Mouse (Mus musculus): ENCODE results near the gene Pla2g15. TPM values are rescaled to one million over a fixed set of nuclear protein-coding genes. Genes with fewer than 3 reads are reported as not detected.

Pla2g15 gene
- total RNA-seq, 2 experiments from 2014 or later: 20.7 to 21.8 TPM

DNA sequence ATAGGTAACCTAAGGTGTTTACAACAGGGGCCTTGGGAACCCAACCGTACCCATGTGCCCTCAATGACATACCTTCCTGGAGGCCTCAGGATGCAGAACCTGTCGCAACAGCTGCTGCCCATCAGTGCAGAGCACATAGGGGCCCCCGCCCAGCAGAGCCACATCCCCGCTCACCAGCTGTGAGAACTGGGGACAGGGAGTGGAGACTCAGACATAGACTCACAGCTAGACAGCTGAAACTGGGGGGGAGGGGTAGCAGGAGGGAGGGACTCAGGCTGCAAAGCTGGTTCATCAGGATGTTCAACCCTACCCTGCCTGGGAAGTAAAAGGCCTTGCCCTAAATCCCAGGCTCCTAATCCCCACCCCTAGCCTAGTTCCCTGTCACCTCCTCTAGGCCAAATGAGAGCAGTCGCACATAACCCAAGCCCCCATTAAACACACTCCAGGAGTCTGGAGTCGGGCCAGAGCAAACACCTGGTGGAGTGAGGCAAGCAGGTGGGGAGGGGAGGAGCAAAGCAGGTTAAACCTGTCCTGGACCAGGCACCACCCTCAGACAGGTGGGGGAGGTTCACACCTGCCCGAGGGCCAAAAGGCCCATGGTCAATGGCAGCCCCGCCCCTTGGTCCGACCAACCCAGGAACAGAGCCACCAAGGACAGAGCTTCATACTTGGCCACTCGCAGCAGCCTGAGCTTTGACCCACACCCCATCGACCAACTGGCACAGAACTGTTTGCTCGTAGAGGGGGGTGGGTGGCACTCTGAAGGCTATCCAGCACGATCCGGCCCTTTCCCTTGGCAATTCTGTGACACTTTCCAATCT is 15.2 kb upstream of the Pla2g15 start:
- intact Hi-C loops (cut with DNase I): no loop called here
- DNase-seq: no peak

DNA sequence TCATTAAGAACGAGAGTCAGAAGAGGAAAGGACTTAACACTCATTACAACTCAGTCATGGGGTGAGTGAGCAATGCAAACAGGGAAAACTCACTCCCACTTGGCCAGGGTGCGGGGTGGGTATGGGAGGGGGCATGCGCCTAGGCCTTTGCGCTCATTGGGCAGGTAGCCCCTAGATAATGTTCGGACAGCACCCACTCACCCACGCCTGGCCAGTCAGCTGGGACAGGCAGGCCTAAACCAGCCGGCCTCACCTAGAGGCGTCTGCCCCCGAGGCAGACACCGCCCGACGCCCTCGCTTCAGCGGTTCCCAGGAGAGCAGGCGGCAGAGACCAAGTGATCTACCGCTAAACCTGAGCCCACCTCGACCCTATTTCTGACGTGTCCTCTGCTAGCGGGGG is 14.5 kb upstream of the Pla2g15 start:
- intact Hi-C loops (cut with DNase I): no loop called here
- no peak for DNase-seq

DNA sequence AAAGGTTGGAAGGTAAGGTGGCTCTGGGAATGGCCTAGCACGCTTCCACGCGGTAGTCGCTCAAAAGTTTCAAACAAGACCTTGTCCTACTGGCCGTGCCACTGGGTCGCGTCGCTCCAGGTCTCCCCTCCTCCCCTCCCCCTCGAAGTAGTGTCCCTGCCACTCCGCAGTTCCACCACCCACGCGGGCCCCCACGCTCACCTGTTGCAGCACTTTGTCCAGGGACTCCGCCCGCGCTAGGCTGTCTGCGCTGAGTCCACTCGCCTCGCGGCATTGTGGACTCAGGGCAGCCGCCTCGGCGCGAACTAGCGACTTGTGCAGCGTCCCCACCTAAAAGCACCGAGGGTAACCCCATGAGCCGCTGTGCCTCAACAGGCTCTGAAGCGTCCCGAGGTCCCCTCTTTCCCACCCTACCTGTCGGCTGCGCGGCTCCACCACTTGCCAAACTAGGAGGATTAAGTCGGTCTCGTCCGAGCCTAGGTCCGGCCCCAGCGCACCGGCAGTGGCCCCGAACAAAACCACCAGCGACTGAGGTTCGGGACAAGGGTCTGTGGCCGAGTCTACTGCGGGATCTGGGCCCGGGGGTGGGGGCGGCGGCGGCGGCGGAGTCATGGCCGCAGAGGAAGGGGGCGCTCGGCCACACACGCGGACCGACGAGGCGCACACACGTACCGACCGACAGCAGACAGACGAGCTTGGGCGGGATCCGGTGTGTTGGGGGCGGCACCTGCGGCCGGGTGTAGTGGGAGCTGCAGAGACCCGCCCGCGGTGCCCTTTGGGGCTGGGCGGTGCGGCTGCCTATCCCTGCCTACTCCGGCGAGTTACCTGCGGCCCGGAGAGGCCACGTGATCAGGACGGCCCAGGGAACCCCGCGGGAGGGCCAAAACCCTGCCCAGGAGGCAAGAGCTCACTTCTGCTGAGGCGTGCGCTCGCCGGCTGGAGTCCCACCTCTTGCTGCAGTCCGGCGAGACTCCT is 13.8 kb upstream of the Pla2g15 start, which contains the start of gene Esrp2:
Gene Esrp2, minus strand, starts transcription at position 819 of the 975 bp plus-strand sequence.
- no peak for DNase-seq
- intact Hi-C loops (cut with DNase I): no loop called here

DNA sequence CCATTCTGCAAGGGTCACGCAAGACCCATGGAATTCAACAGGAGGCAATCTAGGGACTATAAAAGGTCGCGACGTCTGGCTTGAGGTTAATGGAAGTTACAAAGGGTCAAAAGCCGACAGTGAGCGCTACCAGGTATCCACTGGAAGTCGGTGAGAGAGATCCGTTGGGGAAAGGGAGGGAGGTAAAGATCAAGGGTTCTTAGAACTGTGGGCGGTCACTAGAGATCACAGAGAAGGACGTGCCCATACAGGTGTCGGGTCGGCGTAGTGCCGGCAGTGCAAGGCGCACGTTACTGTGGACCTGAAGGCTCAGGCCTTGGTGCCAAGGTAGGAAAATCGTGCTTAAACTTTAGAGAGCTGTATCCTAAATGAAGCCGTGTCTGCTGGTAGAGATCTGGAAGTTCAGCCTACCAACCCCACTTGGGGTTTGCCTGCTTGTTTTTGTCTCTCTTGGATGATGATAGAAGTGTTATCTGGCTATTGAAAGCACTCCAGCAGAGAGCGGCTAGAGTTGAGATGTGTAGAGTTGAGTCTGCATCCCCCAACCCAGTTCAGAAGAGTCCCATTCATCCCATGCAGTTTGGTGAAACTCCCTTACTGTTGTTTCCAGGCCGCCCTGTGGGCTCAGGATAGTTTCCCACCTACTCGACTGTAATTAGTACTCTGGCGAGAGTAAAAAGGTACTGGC is 12.8 kb upstream of the Pla2g15 start:
- intact Hi-C loops (cut with DNase I): no loop called here
- DNase-seq: no peak

DNA sequence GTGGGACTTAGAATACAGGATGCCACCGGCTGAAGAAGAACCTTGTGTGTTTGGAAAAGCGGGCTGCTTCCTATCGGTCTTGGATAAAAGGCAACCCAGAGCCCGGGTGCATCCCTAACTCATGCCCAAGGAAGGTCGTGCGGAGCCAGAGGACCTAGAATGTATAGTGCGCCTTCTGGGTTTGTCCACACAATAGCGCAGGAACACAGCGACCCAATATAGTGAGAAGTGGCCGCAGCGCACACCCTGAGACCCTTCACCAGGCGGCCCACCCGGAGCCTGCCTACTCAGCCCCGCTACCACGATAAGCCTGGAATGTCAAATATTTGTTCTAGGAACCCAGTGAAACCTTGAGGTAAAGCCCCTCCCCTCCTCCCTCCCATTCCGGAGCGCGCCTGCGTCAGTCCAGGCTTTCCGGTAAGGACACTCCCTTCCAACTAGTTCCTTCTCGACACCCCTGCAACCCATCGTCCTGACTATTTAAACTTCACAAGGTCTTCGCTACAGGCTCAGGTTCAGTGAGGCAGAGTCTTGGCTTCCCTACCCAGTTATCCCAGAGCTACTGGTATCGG is 12.2 kb upstream of the Pla2g15 start:
- intact Hi-C loops (cut with DNase I): no loop called here
- DNase-seq: no peak

DNA sequence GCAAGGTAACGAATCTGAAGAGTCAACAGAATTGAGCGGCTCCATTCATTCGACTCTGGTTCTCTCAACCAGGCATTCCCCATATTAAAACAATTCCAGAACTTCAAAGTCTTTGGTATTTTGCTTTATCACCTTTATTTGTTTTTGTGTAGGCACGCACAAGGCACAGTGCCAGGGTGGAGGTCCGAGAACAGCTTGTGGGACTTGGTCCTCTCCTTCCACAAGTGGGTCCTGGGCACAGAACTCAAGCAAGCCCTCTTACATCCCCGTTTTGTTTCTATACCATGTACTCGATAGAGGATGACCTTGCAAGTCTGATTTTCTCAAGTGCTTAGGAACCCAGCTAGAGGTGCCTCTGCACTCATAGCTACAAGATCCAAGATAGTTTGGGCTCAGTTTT is 11.6 kb upstream of the Pla2g15 start:
- intact Hi-C loops (cut with DNase I): no loop called here
- no peak for DNase-seq

DNA sequence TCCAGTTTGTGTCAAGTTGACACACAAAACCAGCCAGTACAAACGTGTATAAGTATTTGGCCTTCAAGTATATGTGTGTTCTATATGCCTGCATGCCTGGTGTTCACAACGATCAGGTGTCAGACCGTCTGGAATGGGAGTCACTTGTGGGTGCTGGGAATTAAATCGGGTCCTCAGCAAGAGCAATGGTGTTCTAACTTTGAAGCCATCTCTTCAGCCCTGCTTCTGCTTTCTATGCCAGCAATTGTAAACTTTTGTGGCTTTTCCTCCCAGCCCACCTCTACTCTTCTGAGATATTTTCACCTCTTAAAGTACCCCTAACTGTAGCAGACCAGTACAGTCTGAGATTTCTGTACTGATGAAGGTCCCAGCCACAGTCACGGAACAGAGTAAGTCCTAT is 10.0 kb upstream of the Pla2g15 start:
- no peak for DNase-seq
- intact Hi-C loops (cut with DNase I): no loop called here

DNA sequence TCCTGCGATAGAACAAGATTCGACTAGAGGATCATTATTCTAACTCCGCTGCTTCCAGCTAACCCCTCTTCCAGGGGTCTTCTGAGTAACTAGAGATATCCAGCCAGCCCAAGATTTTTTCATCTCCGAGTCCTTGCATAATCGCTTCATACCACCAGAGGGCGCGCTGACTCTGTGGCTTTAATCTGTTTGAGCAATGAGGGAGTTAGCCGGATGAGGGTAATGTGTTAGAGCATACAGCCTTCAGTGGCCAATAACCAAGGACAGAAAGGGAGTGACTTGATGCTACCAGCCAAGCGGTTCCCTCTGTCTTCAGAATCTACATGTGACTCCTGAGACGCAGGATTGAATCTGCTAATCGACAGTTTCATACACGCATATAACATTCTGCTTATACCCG is 9.4 kb upstream of the Pla2g15 start:
- DNase-seq: peak; percentile 77
- intact Hi-C loops (cut with DNase I): no loop called here

DNA sequence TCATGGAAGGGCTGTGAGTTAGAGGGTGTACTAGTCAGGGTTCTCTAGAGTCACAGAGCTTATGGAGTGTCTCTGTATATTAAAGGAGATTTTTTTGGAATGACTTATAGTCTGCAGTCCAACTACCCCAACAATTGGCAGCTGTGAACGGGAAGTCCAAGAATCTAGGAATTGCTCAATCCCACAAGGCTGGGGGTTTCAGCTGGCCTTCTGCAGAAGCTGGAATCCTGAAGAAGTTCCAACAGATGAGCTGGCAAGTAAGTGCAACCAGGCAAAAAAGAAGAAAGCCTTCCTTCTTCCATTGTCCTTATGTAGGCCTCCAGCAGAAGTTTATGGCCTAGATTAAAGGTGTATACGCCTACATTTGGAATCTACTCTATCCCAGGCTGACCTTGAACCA is 4.9 kb upstream of the Pla2g15 start:
- DNase-seq: no peak
- intact Hi-C loops (cut with DNase I): no loop called here

DNA sequence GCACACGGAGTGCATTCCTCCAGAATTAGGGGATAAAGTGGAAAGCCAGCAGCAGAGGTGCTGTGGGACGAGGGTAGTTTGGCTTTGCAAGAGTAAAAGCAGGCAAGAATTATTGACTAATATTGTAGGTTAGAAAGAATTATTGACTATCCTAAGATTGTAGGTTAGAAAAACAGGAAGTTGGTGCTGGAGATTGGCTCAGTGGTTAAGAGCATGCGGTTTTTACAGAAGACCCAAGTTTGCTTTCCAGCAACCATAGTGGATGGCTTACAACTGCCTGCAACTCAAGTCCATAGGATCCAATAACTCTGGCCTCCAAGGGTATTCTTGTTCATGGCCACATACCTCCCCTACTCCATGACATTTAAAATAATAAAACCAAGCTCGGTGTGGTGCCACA is 4.2 kb upstream of the Pla2g15 start:
- DNase-seq: no peak
- intact Hi-C loops (cut with DNase I): no loop called here

DNA sequence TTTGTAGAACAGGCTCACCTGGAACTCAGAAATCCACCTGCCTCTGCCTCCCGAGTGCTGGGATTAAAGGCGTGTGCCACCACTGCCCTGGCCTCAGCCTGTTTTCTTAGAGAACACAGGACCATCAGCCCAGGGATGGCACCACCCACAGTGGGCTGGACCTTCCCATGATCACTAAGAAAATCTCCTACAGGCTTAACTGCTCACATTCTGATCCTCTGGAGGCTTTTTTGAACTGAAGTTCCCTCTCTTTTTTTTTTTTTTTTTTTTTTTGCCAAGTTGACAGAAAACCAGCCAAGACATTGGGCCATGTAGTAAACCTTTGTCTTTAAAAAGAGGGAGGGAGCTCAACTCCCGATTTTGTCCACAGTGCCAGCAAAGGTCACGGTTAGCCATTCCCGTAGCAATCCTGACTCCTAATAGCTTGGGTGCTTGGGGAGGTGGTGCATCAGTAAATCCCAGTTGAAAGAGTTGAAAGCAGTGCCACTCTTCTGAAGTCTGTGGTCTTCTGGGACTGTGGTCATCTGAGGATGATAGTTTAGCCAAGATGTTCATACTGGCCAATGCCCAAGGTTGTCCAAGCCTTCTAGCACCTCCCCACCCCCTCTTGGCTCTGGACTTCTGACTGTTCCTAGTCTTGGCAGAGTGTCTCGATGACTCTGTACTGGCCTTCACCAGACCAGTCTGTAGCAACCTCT is 2.2 kb upstream of the Pla2g15 start:
- intact Hi-C loops (cut with DNase I): no loop called here
- DNase-seq: no peak

DNA sequence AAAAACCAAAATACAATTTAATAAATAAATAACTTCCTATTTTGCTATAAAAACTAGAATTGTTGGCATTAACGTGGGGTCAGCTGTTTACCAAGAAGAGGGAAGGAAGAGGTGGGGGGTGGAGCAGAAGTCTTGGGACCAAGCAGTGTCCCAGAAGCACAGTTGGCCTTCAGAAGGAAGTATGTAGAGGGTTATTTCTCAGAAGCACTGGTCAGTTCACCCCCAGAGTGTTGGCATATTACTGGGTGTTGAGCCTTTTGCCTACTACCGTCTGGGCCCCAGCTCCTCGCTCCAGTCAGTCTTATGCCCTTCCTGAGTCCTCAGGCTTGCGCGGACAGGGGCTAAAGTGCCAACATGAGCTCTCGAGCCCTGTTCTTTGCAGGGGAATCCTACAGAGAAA is 1.2 kb upstream of the Pla2g15 start:
- intact Hi-C loops (cut with DNase I): no loop called here
- DNase-seq: no peak

DNA sequence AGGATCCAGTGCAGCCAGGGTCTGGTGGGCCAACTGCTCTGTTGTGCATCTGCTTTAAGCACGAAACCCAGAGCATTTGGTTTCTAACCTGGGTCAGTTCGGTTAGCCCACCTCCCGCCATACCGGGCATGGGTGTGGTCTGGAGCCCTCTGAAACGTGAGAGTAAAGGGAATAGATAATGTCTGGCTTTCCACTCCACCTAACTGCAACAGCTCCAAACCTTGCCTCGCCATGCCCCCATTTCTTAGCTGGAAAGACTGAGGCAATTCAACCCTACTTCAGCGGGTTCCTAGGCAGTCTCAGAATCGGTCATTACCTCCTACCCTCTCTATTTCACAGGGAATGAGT is 428 bp downstream of the Pla2g15 start:
- intact Hi-C loops (cut with DNase I): no loop called here
- no peak for DNase-seq

DNA sequence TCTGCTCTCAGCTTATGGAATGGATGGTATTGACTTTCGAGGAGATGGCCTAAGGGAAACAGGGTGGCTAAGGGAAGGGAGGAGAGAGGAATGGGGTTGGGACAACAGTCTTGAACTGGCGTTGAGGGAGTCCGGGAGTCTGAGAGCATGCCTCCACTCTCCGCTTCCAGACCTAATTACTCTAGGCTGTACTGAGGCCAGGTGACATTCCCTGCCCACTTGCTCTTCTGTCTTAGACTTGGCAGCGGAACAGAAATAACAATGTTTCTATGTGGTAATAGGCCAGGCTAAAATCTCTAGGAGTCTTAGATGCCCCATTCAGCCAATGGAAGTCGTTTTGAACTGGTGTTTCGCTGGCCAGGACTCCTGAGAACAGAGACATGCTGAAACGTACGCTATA is 842 bp downstream of the Pla2g15 start:
- DNase-seq: no peak
- intact Hi-C loops (cut with DNase I): no loop called here

DNA sequence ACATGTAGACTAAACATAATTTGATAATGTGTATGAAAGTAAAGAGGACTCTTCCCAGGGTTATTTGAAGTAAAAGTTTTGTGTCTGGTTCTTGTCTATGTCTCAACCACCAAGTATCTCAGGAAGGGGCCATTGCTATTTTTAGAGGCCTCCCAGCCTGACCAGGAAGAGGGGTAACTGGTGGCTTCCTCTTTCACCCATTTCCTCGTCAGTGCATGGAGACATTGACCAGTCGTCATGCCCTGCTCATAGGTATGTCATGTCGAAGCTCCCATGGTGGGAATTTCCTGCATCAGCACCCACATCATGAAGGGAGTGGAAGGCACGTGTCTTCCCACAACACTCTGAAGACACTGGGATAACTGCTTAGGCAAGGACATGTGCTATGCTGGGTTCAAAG is 2.7 kb downstream of the Pla2g15 start:
- DNase-seq: no peak
- intact Hi-C loops (cut with DNase I): no loop called here

DNA sequence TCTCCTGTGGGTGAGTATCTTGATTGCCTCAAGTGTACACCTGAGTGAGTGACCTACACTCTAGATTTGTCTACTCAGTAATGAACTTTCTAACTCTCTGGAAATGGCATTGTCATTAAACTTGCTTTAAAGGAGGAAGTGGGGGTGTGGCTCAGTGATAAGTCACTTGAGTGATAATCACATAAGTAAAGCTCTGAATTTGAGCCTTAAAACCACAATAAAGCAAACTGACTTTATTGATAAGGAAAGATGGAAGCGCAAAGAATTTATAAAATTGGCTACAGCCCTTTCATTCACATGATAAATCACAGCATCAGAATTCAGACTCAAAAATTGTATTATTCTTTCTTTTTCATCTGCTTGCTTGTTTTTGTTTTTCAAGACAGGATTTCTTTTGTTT is 7.2 kb downstream of the Pla2g15 start:
- intact Hi-C loops (cut with DNase I): no loop called here

DNA sequence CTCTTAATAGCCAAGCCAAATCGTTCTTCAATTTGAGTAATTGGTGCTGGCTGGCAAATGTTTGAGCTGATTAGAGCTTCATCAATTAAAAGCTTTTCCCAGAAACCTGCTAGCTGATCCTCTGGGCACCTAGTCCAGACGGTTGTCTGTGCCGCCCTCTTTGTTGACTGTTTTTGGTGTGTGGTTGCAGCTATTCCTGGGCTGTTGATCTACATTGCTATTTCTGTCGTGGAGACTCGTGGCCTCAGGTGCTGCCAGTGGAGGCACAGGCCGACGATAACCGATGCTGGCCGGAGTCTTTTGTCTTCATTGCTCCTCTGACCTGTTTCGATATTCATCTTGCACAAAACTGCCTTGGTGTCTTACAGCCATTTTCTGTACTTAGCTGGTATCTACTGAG is 8.2 kb downstream of the Pla2g15 start:
- intact Hi-C loops (cut with DNase I): no loop called here

More for the DNA sequence above, 7.2 kb downstream of the Pla2g15 start:
- no peak for DNase-seq

DNA sequence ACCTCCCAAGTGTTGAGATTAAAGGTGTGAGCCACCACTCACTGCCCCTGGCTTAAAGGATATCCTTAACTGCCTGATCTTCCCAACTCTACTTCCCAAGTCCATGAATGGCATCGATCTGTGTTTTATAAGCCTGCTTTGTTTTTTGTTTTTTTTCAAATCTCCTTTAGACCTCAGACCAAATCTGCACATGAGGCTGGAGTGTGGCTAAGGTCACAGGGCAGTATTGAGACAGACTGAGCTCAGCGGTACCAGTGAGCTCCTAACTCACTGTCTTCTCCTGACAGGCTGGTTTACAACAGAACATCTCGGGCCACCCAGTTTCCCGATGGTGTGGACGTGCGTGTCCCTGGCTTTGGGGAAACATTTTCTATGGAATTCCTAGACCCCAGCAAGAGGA is 9.7 kb downstream of the Pla2g15 start:
- intact Hi-C loops (cut with DNase I): no loop called here
- DNase-seq: no peak

More for the DNA sequence above, 8.2 kb downstream of the Pla2g15 start:
- no peak for DNase-seq

DNA sequence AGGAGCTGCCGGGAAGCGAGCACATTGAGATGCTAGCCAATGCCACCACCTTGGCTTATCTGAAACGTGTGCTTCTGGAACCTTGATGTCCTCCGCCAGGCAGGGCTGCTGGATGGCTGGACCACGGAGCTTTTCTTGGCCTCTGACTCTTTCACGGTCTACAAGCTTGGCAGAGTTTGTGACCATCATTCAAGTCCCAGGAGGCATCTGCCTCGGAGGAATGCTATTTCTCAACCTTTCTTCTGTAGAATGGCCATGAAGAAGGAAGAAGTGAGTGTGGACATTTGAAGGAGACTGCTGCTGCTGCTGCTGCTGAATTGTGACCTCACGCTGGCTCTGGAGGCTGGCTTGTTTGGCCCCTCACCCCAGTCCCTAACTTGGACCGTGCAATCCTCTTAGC is 13.1 kb downstream of the Pla2g15 start:
- DNase-seq: no peak
- intact Hi-C loops (cut with DNase I): no loop called here

DNA sequence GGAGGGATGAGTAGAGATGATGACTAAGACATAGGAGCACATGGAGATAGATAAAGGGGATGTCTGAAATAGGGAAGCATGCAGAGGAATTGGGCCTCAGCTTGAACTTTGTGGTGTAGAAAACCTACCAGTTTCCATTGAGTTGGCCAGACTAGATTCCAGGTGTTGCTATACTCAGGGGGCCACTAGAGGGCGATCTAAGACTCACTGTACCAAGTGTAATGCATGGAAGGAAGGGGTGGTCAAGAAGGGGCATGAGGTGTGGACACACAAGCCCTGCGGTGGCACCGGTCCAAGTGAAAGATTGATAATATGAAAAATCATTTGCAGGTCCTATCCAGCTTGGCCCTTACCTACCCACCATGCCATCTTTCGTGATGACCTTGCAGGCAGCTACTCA is 15.3 kb downstream of the Pla2g15 start:
- intact Hi-C loops (cut with DNase I): no loop called here
- DNase-seq: peak; percentile 74
